8 mouse cellular contexts compared by ENCODE assay signal in the genomic region with DNA sequence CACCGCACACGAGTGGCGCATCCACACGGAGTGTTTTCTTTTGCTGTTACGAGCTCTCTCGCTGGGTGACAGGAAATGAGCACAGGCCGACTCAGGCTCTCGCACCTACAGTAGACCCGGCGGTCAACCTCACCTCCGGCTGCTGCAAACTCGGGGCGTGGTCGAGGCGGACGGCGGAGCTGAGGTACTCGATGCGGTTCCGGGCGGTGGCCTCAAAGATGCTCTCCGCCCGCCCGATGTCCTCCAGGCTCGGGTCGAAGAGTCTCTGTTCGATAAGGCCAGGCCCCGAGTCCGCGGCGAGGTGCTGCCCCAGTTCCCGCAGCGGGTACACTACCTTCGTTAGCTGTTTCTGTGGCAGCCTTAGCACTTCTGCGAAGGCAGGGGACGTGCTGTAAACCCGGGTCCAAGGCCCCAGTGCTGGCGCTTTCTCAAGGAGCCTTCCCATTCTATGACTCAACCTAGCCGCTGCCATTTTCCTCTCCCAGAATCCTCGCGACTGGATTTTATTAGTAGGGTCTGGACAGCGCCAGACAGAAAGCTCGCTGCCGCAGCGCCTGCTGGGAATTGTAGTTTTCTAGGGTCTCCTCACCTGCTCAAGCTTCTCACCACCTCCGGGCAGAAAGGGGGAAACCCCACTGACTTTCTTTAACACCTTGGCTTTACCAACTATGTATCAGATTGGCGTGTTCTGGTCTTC. TPM values are rescaled to one million over a fixed set of nuclear protein-coding genes. Genes with fewer than 3 reads are reported as not detected.
DNase-seq lines count a peak whose midpoint lies in the region; ATAC-seq and TF ChIP-seq lines count a peak whose summit lies in the region.

A gene (minus strand): TSS at position 498 of the 697 bp plus-strand sequence.

- no peaks in the 10 kb centered on the region for H3K9me3 ChIP-seq in heart, embryonic 10.5 days
- no peaks in the 10 kb centered on the region for H3K9me3 ChIP-seq in kidney, embryonic 15.5 days (replicated peaks)

- peaks cover 10% of the 10 kb centered on the region for H3K4me1 ChIP-seq in bone marrow macrophage, adult 2 months (ENCODE audit: control insufficient read depth, insufficient read depth, low read length)
- H3K4me1 ChIP-seq in embryonic fibroblast, embryonic 13.5 days (ENCODE audit: control insufficient read depth, insufficient read depth, low read length) = 0 out of 2 replicates have a peak, but pooled peaks cover 6% of the 10 kb centered on the region
- H3K4me1 ChIP-seq in heart, embryonic 10.5 days = peaks cover 11% of the 10 kb centered on the region; the same call in 1 of the 2 replicates
- peaks cover 13% of the 10 kb centered on the region for H3K4me1 ChIP-seq in kidney, embryonic 15.5 days

- no peak for TF ChIP-seq POLR2A in bone marrow macrophage, adult 2 months (IDR thresholded peaks at IDR 0.05; ENCODE audit: borderline replicate concordance, low read depth, low read length)
- TF ChIP-seq POLR2A in embryonic fibroblast, embryonic 13.5 days (IDR thresholded peaks at IDR 0.05; ENCODE audit: low read depth, low read length) = peak; percentile 72

- peak within 1 kb of the TSS; percentile 82 for H3K4me2 ChIP-seq in kidney, embryonic 15.5 days

- under 1% methylated on average over 47 of the region's 47 CpGs for WGBS in heart, embryonic 10.5 days
- WGBS in kidney, embryonic 15.5 days = under 1% methylated on average over 47 of the region's 47 CpGs

- DNase-seq in A20 (ENCODE audit: low read depth, low spot score) = peak; percentile 87
- DNase-seq in heart, embryonic 10.5 days (ENCODE audit: low spot score) = peak; percentile 94
- peak; percentile 86 for DNase-seq in liver
- peak; percentile 75 to 89 for DNase-seq in spleen, postnatal 4 days (ENCODE audit: low spot score in 2 of 2)

- peaks cover 13% of the 10 kb centered on the region for H3K36me3 ChIP-seq in heart, embryonic 10.5 days
- peaks cover 12% of the 10 kb centered on the region for H3K36me3 ChIP-seq in kidney, embryonic 15.5 days

- peak within 1 kb of the TSS; percentile 93 for H3K4me3 ChIP-seq in bone marrow macrophage, adult 2 months (ENCODE audit: insufficient read depth, low read length)
- peak within 1 kb of the TSS; percentile 81 for H3K4me3 ChIP-seq in embryonic fibroblast, embryonic 13.5 days (ENCODE audit: insufficient read depth, low read length)
- H3K4me3 ChIP-seq in heart, embryonic 10.5 days = peak within 1 kb of the TSS; percentile 89
- H3K4me3 ChIP-seq in kidney, embryonic 15.5 days (replicated peaks) = peak within 1 kb of the TSS; percentile 77

- H3K27ac ChIP-seq in bone marrow macrophage, adult 2 months (ENCODE audit: insufficient read depth, low read depth, low read length) = peak within 1 kb of the TSS; percentile 90
- peak within 1 kb of the TSS; percentile 98 for H3K27ac ChIP-seq in embryonic fibroblast, embryonic 13.5 days (ENCODE audit: insufficient read depth, low read length)
- peak within 1 kb of the TSS; percentile 98 for H3K27ac ChIP-seq in heart, embryonic 10.5 days
- H3K27ac ChIP-seq in kidney, embryonic 15.5 days = peak within 1 kb of the TSS; percentile 98

- ATAC-seq in kidney, embryonic 15.5 days (replicated peaks; ENCODE audit: low FRiP score) = peak; percentile 96
- peak; percentile 82 for ATAC-seq in monocyte, adult 5-6 weeks (replicated peaks; ENCODE audit: insufficient number of reproducible peaks, low FRiP score, low TSS enrichment, poor library complexity, severe bottlenecking)

- no peak for TF ChIP-seq CTCF in bone marrow macrophage, adult 2 months (IDR thresholded peaks at IDR 0.05; ENCODE audit: low read depth, low read length)
- no peak for TF ChIP-seq CTCF in embryonic fibroblast, embryonic 13.5 days (IDR thresholded peaks at IDR 0.05; ENCODE audit: borderline replicate concordance, insufficient read depth, low read length)

- H3K9ac ChIP-seq in kidney, embryonic 15.5 days = peak within 1 kb of the TSS; percentile 80

- no peaks in the 10 kb centered on the region for H3K27me3 ChIP-seq in heart, embryonic 10.5 days (ENCODE audit: insufficient read depth, poor library complexity, severe bottlenecking)
- H3K27me3 ChIP-seq in kidney, embryonic 15.5 days = no peaks in the 10 kb centered on the region

RNA-seq across cellular contexts. Expression of the gene that starts here (rescaled TPM):
- polyA plus RNA-seq in bone marrow macrophage, adult 2 months (2012; ENCODE audit: insufficient read depth, insufficient read length, missing spikeins) = 21.0 and 29.4 TPM in 2 replicates
- polyA plus RNA-seq in embryonic fibroblast, embryonic 13.5 days (2011; ENCODE audit: insufficient read length, low read depth, missing spikeins) = 23.4 and 26.4 TPM in 2 replicates
- 26.3 and 26.5 TPM in 2 replicates for polyA plus RNA-seq in heart, embryonic 10.5 days (2016; fragmentation: Nextera tagmentation; extraction: Ambion mirVana)
- polyA plus RNA-seq in kidney, embryonic 15.5 days (2015; fragmentation: Nextera tagmentation; extraction: Ambion mirVana) = 29.5 and 32.8 TPM in 2 replicates
- total RNA-seq in monocyte, adult 5-6 weeks (2017) = 4.6 to 10.2 TPM (median 8.2 TPM) in 3 replicates

Comparison
In these comparisons a context has a peak if more than half of its experiments do, and no peak if none do; other contexts are left out.
1. Peak in every context shown above with its lines: DNase-seq, ATAC-seq, H3K4me3 ChIP-seq and H3K27ac ChIP-seq.